Mouse (Mus musculus): Measurements from ENCODE around the gene Slc25a25. TPM values are rescaled to one million over a fixed set of nuclear protein-coding genes. Genes with fewer than 3 reads are reported as not detected.
A peak's percentile ranks its signal among the peaks of the same experiment; 100 is the strongest.

The Slc25a25 gene
- polyA plus RNA-seq, 1 experiment, result 11.2 TPM

- peaks cover 90% of the 10 kb centered on the region for H3K79me2 ChIP-seq (ENCODE audit: control insufficient read depth, insufficient read depth)
- peaks cover 38% of the 10 kb centered on the region for H3K79me3 ChIP-seq (ENCODE audit: low read depth)
- TF ChIP-seq MAX (IDR thresholded peaks at IDR 0.05) (no peak), MYOG (IDR thresholded peaks at IDR 0.05; ENCODE audit: control insufficient read depth, extremely low read depth, insufficient read length) (no peak), CTCF (IDR thresholded peaks at IDR 0.05; ENCODE audit: control insufficient read depth, insufficient read depth, insufficient read length) (no peak), USF1 (IDR thresholded peaks at IDR 0.05; ENCODE audit: low read depth) (no peak), CEBPB (IDR thresholded peaks at IDR 0.05; ENCODE audit: low read depth) (no peak), MYOD1 (IDR thresholded peaks at IDR 0.05; ENCODE audit: control insufficient read depth, insufficient read length, low read depth) (no peak), FOSL1 (IDR thresholded peaks at IDR 0.05; ENCODE audit: insufficient read depth, low read length, poor library complexity, severe bottlenecking) (no peak)
- H3ac ChIP-seq (ENCODE audit: control insufficient read depth, insufficient read length, low read depth), result no peak overlapping the region
- peaks cover 1% of the 10 kb centered on the region for H3K36me3 ChIP-seq (ENCODE audit: control insufficient read depth, insufficient read depth)
- no peaks in the 10 kb centered on the region for H3K27me3 ChIP-seq (ENCODE audit: control insufficient read depth, insufficient read depth, insufficient read length)
- no peak overlapping the region for H3K4me3 ChIP-seq (ENCODE audit: insufficient read depth, poor library complexity, severe bottlenecking)
Measured at GRCm38 (mm10) chr2:32426141-32426540, 25.1 kb downstream of the Slc25a25 start.

- no peak for TF ChIP-seq FOSL1 (IDR thresholded peaks at IDR 0.05; ENCODE audit: insufficient read depth, low read length, poor library complexity, severe bottlenecking)
- TF ChIP-seq MYOD1 (IDR thresholded peaks at IDR 0.05; ENCODE audit: control insufficient read depth, insufficient read length, low read depth), result no peak
- TF ChIP-seq MAX (IDR thresholded peaks at IDR 0.05), result no peak
- TF ChIP-seq MYOG (IDR thresholded peaks at IDR 0.05; ENCODE audit: control insufficient read depth, extremely low read depth, insufficient read length), result no peak
- TF ChIP-seq USF1 (IDR thresholded peaks at IDR 0.05; ENCODE audit: low read depth), result no peak
- no peak for TF ChIP-seq CTCF (IDR thresholded peaks at IDR 0.05; ENCODE audit: control insufficient read depth, insufficient read depth, insufficient read length)
- TF ChIP-seq CEBPB (IDR thresholded peaks at IDR 0.05; ENCODE audit: low read depth), result no peak
- Histone ChIP-seq H3ac (ENCODE audit: control insufficient read depth, insufficient read length, low read depth) (no peak overlapping the region), H3K79me2 (ENCODE audit: control insufficient read depth, insufficient read depth) (peaks cover 90% of the 10 kb centered on the region), H3K79me3 (ENCODE audit: low read depth) (peaks cover 39% of the 10 kb centered on the region), H3K4me3 (ENCODE audit: insufficient read depth, poor library complexity, severe bottlenecking) (no peak overlapping the region), H3K36me3 (ENCODE audit: control insufficient read depth, insufficient read depth) (peaks cover 5% of the 10 kb centered on the region), H3K27me3 (ENCODE audit: control insufficient read depth, insufficient read depth, insufficient read length) (no peaks in the 10 kb centered on the region)
Measured at GRCm38 (mm10) chr2:32425568-32425967, 25.7 kb downstream of the Slc25a25 start.

- H3K79me3 ChIP-seq (ENCODE audit: low read depth), result peaks cover 36% of the 10 kb centered on the region
- peaks cover 82% of the 10 kb centered on the region for H3K79me2 ChIP-seq (ENCODE audit: control insufficient read depth, insufficient read depth)
- no peak overlapping the region for H3ac ChIP-seq (ENCODE audit: control insufficient read depth, insufficient read length, low read depth)
- H3K36me3 ChIP-seq (ENCODE audit: control insufficient read depth, insufficient read depth), result peaks cover 11% of the 10 kb centered on the region
- H3K27me3 ChIP-seq (ENCODE audit: control insufficient read depth, insufficient read depth, insufficient read length), result no peaks in the 10 kb centered on the region
- H3K4me3 ChIP-seq (ENCODE audit: insufficient read depth, poor library complexity, severe bottlenecking), result no peak overlapping the region
- TF ChIP-seq FOSL1 (IDR thresholded peaks at IDR 0.05; ENCODE audit: insufficient read depth, low read length, poor library complexity, severe bottlenecking) (no peak), USF1 (IDR thresholded peaks at IDR 0.05; ENCODE audit: low read depth) (no peak), MYOG (IDR thresholded peaks at IDR 0.05; ENCODE audit: control insufficient read depth, extremely low read depth, insufficient read length) (no peak)
Measured at GRCm38 (mm10) chr2:32424796-32425195, 26.4 kb downstream of the Slc25a25 start.

- peaks cover 71% of the 10 kb centered on the region for H3K79me2 ChIP-seq (ENCODE audit: control insufficient read depth, insufficient read depth)
- TF ChIP-seq USF1 (IDR thresholded peaks at IDR 0.05; ENCODE audit: low read depth) (no peak), CEBPB (IDR thresholded peaks at IDR 0.05; ENCODE audit: low read depth) (peak; percentile 80), CTCF (IDR thresholded peaks at IDR 0.05; ENCODE audit: control insufficient read depth, insufficient read depth, insufficient read length) (no peak), MAX (IDR thresholded peaks at IDR 0.05) (no peak), MYOG (IDR thresholded peaks at IDR 0.05; ENCODE audit: control insufficient read depth, extremely low read depth, insufficient read length) (no peak), MYOD1 (IDR thresholded peaks at IDR 0.05; ENCODE audit: control insufficient read depth, insufficient read length, low read depth) (no peak), FOSL1 (IDR thresholded peaks at IDR 0.05; ENCODE audit: insufficient read depth, low read length, poor library complexity, severe bottlenecking) (no peak)
- H3K4me3 ChIP-seq (ENCODE audit: insufficient read depth, poor library complexity, severe bottlenecking), result peak overlapping the region; percentile 7
- H3K36me3 ChIP-seq (ENCODE audit: control insufficient read depth, insufficient read depth), result peaks cover 21% of the 10 kb centered on the region
- peak overlapping the region; percentile 2 for H3ac ChIP-seq (ENCODE audit: control insufficient read depth, insufficient read length, low read depth)
- peaks cover 36% of the 10 kb centered on the region for H3K79me3 ChIP-seq (ENCODE audit: low read depth)
- no peaks in the 10 kb centered on the region for H3K27me3 ChIP-seq (ENCODE audit: control insufficient read depth, insufficient read depth, insufficient read length)
Measured at GRCm38 (mm10) chr2:32423481-32424331, 27.5 kb downstream of the Slc25a25 start.

- peaks cover 55% of the 10 kb centered on the region for H3K79me2 ChIP-seq (ENCODE audit: control insufficient read depth, insufficient read depth)
- peaks cover 27% of the 10 kb centered on the region for H3K79me3 ChIP-seq (ENCODE audit: low read depth)
- TF ChIP-seq CEBPB (IDR thresholded peaks at IDR 0.05; ENCODE audit: low read depth), result no peak
- no peak for TF ChIP-seq MYOG (IDR thresholded peaks at IDR 0.05; ENCODE audit: control insufficient read depth, extremely low read depth, insufficient read length)
- no peaks in the 10 kb centered on the region for H3K27me3 ChIP-seq (ENCODE audit: control insufficient read depth, insufficient read depth, insufficient read length)
- no peak overlapping the region for H3K4me3 ChIP-seq (ENCODE audit: insufficient read depth, poor library complexity, severe bottlenecking)
- no peak overlapping the region for H3ac ChIP-seq (ENCODE audit: control insufficient read depth, insufficient read length, low read depth)
- peaks cover 39% of the 10 kb centered on the region for H3K36me3 ChIP-seq (ENCODE audit: control insufficient read depth, insufficient read depth)
Measured at GRCm38 (mm10) chr2:32421851-32422251, 29.4 kb downstream of the Slc25a25 start.

GRCm38 (mm10) chr2:32420647-32421046 lies 30.6 kb downstream of the Slc25a25 start:
- no peak for TF ChIP-seq CEBPB (IDR thresholded peaks at IDR 0.05; ENCODE audit: low read depth)
- no peak for TF ChIP-seq FOSL1 (IDR thresholded peaks at IDR 0.05; ENCODE audit: insufficient read depth, low read length, poor library complexity, severe bottlenecking)
- no peak for TF ChIP-seq USF1 (IDR thresholded peaks at IDR 0.05; ENCODE audit: low read depth)
- Histone ChIP-seq H3K36me3 (ENCODE audit: control insufficient read depth, insufficient read depth) (peaks cover 51% of the 10 kb centered on the region), H3ac (ENCODE audit: control insufficient read depth, insufficient read length, low read depth) (no peak overlapping the region), H3K79me3 (ENCODE audit: low read depth) (peaks cover 17% of the 10 kb centered on the region), H3K4me3 (ENCODE audit: insufficient read depth, poor library complexity, severe bottlenecking) (no peak overlapping the region), H3K79me2 (ENCODE audit: control insufficient read depth, insufficient read depth) (peaks cover 43% of the 10 kb centered on the region), H3K27me3 (ENCODE audit: control insufficient read depth, insufficient read depth, insufficient read length) (no peaks in the 10 kb centered on the region)
